Mouse (Mus musculus): ENCODE data around the gene Eipr1.
"Not testable (repeated sequence)": the region's sequence is repeated elsewhere in the genome, so short reads cannot be mapped to it uniquely, and the experiment has no call there.

Gene Eipr1

GRCm38 (mm10) chr12:28751508-28752263 lies at the start of gene Eipr1:
Gene Eipr1 (plus strand): TSS chr12:28751803.
- DNase-seq (ENCODE audit: low spot score) = peak; percentile 97

GRCm38 (mm10) chr12:28704381-28704780 lies 47.2 kb upstream of the Eipr1 start:
- DNase-seq (ENCODE audit: low spot score) = peak; percentile 25

- no peak for DNase-seq (ENCODE audit: low spot score)
Measured at GRCm38 (mm10) chr12:28705204-28705603, 46.4 kb upstream of the Eipr1 start.

- DNase-seq (ENCODE audit: low spot score) = no peak
Measured at GRCm38 (mm10) chr12:28708154-28708553, 43.4 kb upstream of the Eipr1 start.

- DNase-seq (ENCODE audit: low spot score) = peak; percentile 78
Measured at GRCm38 (mm10) chr12:28710566-28711185, 40.9 kb upstream of the Eipr1 start.

GRCm38 (mm10) chr12:28714822-28715632 lies 36.6 kb upstream of the Eipr1 start:
- DNase-seq (ENCODE audit: low spot score) = no peak

- DNase-seq (ENCODE audit: low spot score) = no peak
Measured at GRCm38 (mm10) chr12:28717066-28717465, 34.5 kb upstream of the Eipr1 start.

GRCm38 (mm10) chr12:28718106-28718505 lies 33.5 kb upstream of the Eipr1 start:
- no peak for DNase-seq (ENCODE audit: low spot score)

GRCm38 (mm10) chr12:28724366-28724765 lies 27.2 kb upstream of the Eipr1 start:
- peak; percentile 61 for DNase-seq (ENCODE audit: low spot score)

- no peak for DNase-seq (ENCODE audit: low spot score)
Measured at GRCm38 (mm10) chr12:28726204-28726603, 25.4 kb upstream of the Eipr1 start.

- DNase-seq (ENCODE audit: low spot score) = no peak
Measured at GRCm38 (mm10) chr12:28727061-28727460, 24.5 kb upstream of the Eipr1 start.

GRCm38 (mm10) chr12:28732631-28733030 lies 19.0 kb upstream of the Eipr1 start:
- DNase-seq (ENCODE audit: low spot score) = no peak

- not testable (repeated sequence) for DNase-seq (ENCODE audit: low spot score)
Measured at GRCm38 (mm10) chr12:28733520-28734245, 17.9 kb upstream of the Eipr1 start.

GRCm38 (mm10) chr12:28734271-28734670 lies 17.3 kb upstream of the Eipr1 start:
- DNase-seq (ENCODE audit: low spot score) = no peak

GRCm38 (mm10) chr12:28735293-28735692 lies 16.3 kb upstream of the Eipr1 start:
- no peak for DNase-seq (ENCODE audit: low spot score)

- DNase-seq (ENCODE audit: low spot score) = no peak
Measured at GRCm38 (mm10) chr12:28743328-28743727, 8.3 kb upstream of the Eipr1 start.

GRCm38 (mm10) chr12:28750021-28750633 lies 1.5 kb upstream of the Eipr1 start, which contains the start of gene Trappc12:
Gene Trappc12 (minus strand): TSS chr12:28750472.
- peak; percentile 95 for DNase-seq (ENCODE audit: low spot score)

- peak; percentile 11 for DNase-seq (ENCODE audit: low spot score)
Measured at GRCm38 (mm10) chr12:28750876-28751275, 727 bp upstream of the Eipr1 start.

GRCm38 (mm10) chr12:28756019-28756418 lies 4.4 kb downstream of the Eipr1 start:
- no peak for DNase-seq (ENCODE audit: low spot score)

- DNase-seq (ENCODE audit: low spot score) = no peak
Measured at GRCm38 (mm10) chr12:28769953-28770352, 18.4 kb downstream of the Eipr1 start.

- peak; percentile 54 for DNase-seq (ENCODE audit: low spot score)
Measured at GRCm38 (mm10) chr12:28773815-28774214, 22.2 kb downstream of the Eipr1 start.
